Mouse (Mus musculus): Measurements from ENCODE around the gene Rhox4g.
"Not testable (repeated sequence)": the region's sequence is repeated elsewhere in the genome, so short reads cannot be mapped to it uniquely, and the experiment has no call there.

Rhox4g gene

DNA sequence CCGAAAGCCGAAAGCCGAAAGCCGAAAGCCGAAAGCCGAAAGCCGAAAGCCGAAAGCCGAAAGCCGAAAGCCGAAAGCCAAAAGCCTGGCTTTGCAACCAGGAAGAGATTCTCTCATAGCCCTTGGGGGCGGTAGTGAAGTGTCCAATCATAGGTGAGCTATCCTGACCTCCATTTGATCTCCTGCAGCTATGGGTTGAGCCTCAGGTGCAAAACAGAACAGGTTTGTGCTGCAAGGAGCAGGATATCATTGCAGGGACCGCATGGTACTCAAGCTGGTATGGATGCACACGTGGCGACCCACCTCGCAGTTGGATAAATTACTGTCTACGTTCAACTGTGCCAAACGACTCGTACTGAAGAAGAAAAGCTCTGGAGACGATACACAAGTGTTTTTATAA lies at the start of gene Rhox4g:
TSS of gene Rhox4g (minus strand) at position 101 of the 400 bp plus-strand sequence.
- DNase-seq (ENCODE audit: low spot score): not testable (repeated sequence)

DNA sequence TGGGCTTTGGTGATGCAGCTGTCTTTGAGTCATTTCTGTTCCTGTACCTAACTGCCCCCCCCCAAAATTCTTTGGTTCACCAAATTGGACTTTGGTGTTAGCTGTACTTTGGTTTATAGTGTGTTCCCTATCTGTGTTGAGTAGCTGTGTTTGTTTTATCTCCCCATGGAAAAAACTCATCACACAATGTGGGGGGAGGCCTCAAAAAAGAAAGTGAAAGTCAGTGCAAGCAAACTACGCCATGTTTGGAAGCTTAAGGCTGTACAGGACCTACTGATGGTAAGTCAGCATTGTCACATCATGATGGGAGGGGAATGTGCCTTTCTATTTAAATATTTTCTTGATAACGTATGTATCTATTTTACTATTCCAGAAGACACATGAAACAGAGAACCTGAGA lies 41.1 kb upstream of the Rhox4g start:
- DNase-seq (ENCODE audit: low spot score): no peak

DNA sequence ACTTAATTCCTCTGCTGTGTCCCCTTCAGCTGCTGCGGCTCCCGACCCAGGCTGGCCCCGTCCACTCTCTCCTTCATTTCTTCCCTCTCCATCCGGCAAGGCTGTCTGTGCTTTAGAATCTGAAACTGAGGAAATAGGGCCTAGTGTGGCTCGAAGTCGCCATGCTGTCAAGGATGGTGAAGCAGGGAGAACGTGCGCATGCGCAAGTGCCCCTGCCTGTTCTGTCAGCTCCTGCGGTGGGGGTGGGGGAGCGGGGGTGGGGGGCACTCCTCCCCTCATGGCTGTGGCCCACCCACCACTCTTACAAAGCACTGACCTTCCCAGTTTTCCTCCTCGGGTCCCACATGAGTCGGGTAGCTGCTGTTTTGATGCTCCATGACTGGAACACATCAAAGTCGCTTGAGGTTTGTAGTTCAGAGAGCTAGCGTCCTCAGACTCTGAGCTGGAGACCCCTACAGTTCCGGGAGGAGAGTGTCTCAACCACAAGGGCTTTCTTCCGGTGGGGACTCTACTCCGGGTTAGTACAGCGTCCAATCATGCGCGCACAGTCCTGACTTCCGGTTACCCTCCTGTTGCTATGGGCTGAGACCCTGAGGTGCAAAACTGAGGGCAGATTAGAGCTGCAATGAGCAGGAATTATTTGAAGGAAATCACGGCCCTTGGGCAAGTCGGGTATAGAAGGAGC lies 32.0 kb upstream of the Rhox4g start:
- DNase-seq (ENCODE audit: low spot score): no peak

DNA sequence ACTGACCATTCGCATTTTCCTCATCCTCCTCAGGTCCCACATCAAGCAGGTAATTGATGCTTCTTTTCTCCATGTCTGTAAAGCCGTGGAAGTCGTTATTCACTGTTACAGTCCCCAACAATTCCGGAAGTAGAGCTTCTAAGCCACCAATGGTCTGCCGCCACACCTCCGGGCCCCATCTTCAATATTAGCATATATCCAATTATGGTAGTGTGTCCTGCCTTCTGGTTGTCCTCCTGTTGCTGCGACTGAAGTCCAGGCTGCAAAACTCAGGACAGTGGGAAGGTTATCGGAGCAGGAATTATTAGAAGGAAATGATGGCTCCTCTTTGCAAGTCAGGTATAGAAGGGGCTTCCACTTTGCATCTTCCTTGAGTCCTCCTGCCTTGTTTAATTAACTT lies 22.1 kb upstream of the Rhox4g start, which contains the start of gene Rhox2h:
TSS of gene Rhox2h (minus strand) at position 101 of the 400 bp plus-strand sequence.
- DNase-seq (ENCODE audit: low spot score): not testable (repeated sequence)

DNA sequence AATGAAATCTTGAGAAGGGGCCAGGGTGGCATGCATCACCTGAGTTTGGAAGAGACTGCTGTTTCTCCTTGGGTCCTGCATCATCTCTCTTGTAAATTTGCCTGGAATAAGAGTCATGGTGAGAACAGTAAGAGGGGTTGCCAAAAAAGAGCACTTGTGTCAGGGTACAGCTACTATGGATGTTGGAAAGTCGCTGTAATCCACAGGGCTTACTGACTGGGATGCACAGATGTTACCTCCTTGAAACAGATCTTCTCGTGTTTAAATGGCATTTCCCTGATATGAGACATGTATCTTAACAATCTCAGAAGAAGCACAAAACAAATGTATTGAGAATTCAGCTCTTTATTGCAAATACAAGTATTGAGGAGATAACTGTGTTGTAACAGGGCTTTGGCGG lies 17.5 kb upstream of the Rhox4g start, which contains the start of gene Rhox3h:
TSS of gene Rhox3h (minus strand) at position 101 of the 400 bp plus-strand sequence.
- not testable (repeated sequence) for DNase-seq (ENCODE audit: low spot score)

DNA sequence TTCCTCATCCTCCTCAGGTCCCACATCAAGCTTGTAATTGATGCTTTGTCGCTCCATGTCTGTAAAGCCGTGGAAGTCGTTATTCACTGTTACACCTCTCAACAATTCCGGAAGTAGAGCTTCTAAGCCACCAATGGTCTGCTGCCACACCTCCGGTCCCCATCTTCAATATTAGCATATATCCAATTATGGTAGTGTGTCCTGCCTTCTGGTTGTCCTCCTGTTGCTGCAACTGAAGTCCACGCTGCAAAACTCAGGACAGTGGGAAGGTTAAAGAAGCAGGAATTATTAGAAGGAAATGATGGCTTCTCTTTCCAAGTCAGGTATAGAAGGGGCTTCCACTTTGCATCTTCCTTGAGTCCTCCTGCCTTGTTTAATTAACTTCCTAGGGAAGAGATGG lies 7.8 kb downstream of the Rhox4g start, which contains the start of gene Rhox2g:
TSS of gene Rhox2g (minus strand) at position 101 of the 400 bp plus-strand sequence.
- not testable (repeated sequence) for DNase-seq (ENCODE audit: low spot score)

DNA sequence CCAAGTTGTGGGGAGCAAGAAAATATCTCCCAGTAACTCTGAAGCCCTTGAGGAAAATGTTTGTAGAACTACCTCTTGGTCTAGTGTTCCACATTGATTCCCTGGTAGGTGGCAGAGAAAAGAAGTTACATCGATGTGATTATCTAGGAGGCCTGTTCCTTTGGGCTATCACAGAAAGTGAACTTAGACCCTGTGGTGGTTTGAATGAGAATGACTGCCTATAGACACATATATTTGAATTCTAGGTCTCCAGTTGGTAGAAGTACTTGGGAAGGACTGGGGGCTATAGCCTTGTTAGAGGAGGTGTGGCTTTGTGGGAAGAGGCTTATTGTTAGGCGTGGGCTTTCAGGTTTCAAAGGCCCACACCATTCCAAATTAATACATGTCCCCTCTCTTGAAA lies 22.6 kb downstream of the Rhox4g start, which contains the start of gene Rhox3g:
TSS of gene Rhox3g (minus strand) at position 101 of the 400 bp plus-strand sequence.
- DNase-seq (ENCODE audit: low spot score): not testable (repeated sequence)

DNA sequence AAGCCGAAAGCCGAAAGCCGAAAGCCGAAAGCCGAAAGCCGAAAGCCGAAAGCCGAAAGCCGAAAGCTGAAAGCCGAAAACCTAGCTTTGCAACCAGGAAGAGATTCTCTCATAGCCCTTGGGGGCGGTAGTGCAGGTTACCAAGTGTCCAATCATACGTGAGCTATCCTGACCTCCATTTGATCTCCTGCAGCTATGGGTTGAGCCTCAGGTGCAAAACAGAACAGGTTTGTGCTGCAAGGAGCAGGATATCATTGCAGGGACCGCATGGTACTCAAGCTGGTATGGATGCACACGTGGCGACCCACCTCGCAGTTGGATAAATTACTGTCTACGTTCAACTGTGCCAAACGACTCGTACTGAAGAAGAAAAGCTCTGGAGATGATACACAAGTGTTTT lies 43.5 kb downstream of the Rhox4g start, which contains the start of gene Rhox4f:
TSS of gene Rhox4f (minus strand) at position 101 of the 400 bp plus-strand sequence.
- DNase-seq (ENCODE audit: low spot score): not testable (repeated sequence)

Data from layer of hippocampus, adult 9-10 months (tissue).